Mouse (Mus musculus): Measurements from ENCODE around the gene Cldn24. TPM values are rescaled to one million over a fixed set of nuclear protein-coding genes. Genes with fewer than 3 reads are reported as not detected.

Gene Cldn24
- polyA plus RNA-seq (2012; rRNA removed; ENCODE audit: low replicate concordance) = not detected in 2 replicates

DNA sequence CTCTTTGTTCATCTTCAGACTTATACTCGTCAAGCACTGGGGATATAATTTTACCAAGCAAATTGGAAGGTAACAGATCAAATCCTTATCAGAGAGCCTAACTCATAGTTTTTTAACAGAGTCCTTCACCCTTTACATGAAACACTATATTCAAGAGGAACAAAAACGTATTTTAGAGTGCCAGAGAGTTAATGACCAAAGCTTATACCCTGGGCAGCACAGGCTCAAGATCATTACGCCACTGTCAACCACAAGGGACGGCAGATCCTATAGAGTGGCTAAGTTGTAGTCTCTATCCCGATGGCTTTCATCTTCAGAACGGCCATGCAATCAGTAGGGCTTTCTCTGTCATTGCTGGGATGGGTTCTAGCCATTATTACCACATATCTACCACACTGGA is at the start of gene Cldn24:
Gene Cldn24 (plus strand): TSS at position 301 of the 400 bp plus-strand sequence.

DNA sequence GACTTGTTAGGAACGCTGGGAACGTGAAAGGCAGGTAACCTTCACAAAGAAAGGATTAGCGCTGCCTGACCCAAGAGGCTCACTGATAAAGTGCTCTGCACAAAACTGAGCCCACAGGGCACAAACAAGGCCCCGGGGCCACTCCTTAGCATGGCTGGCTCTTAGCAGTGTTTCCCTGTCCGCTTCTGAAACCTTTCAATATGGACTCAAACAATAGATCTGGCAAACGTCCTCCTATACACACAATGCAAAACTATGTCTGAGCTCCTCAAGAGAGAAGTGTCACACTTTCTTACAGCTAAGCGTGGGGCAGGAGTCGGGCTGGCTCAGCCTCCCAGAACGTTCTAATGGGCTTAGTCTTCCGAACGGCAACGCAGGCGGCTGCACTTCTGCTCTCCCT is 2.2 kb downstream of the Cldn24 start, which contains the start of gene Cldn22:
Gene Cldn22 (plus strand): TSS at position 301 of the 400 bp plus-strand sequence.

Other genes with a start within 250 kb of the Cldn24 start
- 1.5 and 4.3 TPM in 2 replicates for gene Ing2, start 146.6 kb upstream of the Cldn24 start, polyA plus RNA-seq (2012; rRNA removed; ENCODE audit: low replicate concordance)
- 4.4 and 20.5 TPM in 2 replicates for gene Cdkn2aip, start 108.2 kb upstream of the Cldn24 start, polyA plus RNA-seq (2012; rRNA removed; ENCODE audit: low replicate concordance)
- 13.7 TPM in 2 replicates for gene Cldn22, start 2.3 kb downstream of the Cldn24 start, polyA plus RNA-seq (2012; rRNA removed; ENCODE audit: low replicate concordance)
- 5.9 and 9.1 TPM in 2 replicates for gene Wwc2, start 168.8 kb downstream of the Cldn24 start, polyA plus RNA-seq (2012; rRNA removed; ENCODE audit: low replicate concordance)

All from mammary gland, adult 2 months (tissue).